Mouse (Mus musculus) R1 (cell line): ENCODE data around the gene Tpm3.

Experiments
- DNase-seq: peaks from one replicate; pipeline ENCODE4 v3.0.0-alpha.2; 2018; ENCODE audit warnings: low read depth, low spot score

Gene Tpm3

DNA sequence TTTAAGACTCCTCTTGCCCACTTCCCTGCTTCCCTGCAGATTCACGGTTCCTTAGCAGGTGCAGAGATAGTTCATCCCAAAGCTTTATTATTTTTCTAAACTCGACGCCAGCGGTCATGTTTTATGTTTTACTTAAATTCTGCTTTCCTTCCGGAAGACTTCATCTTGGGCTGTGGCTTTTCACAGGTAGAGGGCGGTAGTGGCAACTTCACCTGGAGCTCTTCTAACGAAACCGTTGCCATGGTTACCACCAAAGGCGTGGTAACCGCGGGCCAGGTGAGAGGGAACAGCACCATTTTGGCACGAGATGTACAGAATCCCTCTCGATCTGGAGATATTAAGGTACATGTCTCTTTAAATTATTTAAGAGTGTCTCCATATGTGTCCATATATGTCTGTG is 64.2 kb downstream of the Tpm3 start:
- DNase-seq = peak; percentile 91

DNA sequence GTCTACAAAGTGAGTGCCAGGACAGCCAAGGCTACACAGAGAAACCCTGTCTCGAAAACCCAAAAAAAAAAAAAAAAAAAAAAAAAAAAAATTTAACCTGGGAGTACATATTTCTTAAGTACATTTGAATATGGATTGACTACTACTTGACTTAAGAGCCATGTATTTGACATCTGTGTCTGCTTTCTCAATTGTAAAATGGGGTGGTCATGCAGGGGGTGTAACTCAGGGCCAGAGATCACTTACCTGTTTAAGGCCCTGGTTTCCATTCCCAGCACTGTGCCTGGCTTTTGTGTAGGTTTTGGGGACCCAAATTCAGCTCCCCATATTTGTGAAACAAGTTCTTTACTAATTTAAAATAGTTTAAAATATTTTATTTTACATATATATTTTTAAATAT is 65.2 kb downstream of the Tpm3 start:
- no peak for DNase-seq

DNA sequence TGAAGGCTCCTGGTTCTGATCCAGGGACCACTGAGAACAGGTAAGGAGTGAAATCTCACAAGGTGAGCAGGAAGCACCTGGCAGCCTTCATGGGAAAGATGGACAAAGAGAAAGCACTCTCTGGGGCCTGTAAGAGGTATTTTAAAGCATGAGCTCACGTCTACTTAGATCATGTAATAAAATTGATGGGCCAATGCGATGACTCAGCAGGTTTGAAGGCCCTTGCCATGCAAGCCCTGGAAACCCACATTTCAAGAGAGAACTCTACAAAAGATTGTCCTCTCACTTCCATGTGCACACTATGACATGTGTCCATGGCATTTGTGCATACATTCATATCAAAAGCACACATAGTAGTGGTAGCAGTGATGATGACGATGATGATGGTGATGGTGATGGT is 67.5 kb downstream of the Tpm3 start:
- no peak for DNase-seq

DNA sequence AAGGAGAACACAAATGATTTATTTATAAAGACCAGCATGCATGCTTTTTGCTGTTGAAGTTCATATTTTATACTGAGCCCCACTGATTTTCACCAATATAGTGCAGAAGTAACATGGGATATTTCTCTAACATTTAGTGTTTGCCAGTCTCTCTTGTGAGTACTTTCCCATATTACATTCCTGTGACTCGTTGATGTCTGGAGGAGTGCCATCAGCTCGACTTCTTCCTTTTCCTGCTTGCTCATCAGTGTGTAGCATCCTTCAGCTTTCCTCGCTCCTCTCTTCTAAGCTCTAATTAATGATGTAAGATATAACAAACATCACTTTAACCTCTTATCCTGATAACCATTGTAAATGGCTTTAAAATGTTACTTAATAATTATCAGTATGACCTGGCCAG is 73.0 kb downstream of the Tpm3 start:
- DNase-seq = no peak

DNA sequence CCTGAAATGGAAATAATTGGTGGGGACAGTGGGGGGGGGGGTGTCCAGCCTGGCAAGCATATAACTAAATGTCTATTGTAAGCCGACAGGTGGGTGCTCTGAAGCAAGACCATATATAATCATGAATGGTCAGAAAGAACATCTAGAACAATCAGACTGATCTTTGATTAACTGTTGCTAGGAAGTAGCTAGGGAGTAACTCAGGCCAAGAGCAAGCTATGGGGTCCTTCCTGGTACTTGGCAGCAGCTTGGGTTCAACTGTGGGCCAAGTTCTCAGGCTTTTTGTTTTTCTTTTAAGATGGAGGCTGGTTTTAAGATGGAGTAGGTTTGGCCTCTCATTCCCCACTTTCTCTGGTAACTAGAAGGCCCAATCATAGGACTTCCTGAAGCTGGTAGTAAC is 74.2 kb downstream of the Tpm3 start:
- DNase-seq = no peak
